Mouse (Mus musculus) G1E (cell line): Measurements from ENCODE around the gene Ugt1a5.

Source experiments
- CTCF ChIP-seq: IDR thresholded peaks from 2 replicates; pipeline ENCODE4 v1.5.1; 2012; ENCODE audit warnings: low read depth, low read length, inconsistent platforms, mixed read lengths
- GATA1 ChIP-seq: IDR thresholded peaks from 2 replicates; pipeline ENCODE4 v1.6.1; 2012; ENCODE audit warnings: borderline replicate concordance, low read length, inconsistent platforms, mixed read lengths
- GATA2 ChIP-seq: IDR thresholded peaks from 2 replicates; pipeline ENCODE4 v1.6.1; 2012; ENCODE audit warnings: low read depth, low read length, inconsistent platforms, borderline replicate concordance
- POLR2AphosphoS5 ChIP-seq: IDR thresholded peaks from 2 replicates; pipeline ENCODE4 v1.6.1; 2012; ENCODE audit warnings: low read depth, low read length, inconsistent platforms; ENCODE audit not compliant: insufficient replicate concordance
- TAL1 ChIP-seq: conservative IDR thresholded peaks from 2 replicates; pipeline ENCODE4 v1.6.1; 2012; ENCODE audit warnings: low read depth, low read length, inconsistent platforms, mixed read lengths

- no peak for TF ChIP-seq TAL1
- no peak for TF ChIP-seq CTCF
- TF ChIP-seq POLR2AphosphoS5 = no peak
- TF ChIP-seq GATA1 = no peak
- no peak for TF ChIP-seq GATA2
Measured at GRCm38 (mm10) chr1:88206843-88207479, 41.1 kb downstream of the Ugt1a5 start.
